Mouse (Mus musculus) MEL (cell line): ENCODE results near the gene Keap1. TPM values are rescaled to one million over a fixed set of nuclear protein-coding genes. Genes with fewer than 3 reads are reported as not detected.

Source experiments
- DNase-seq: peaks from one replicate; pipeline ENCODE4 v3.0.0; 2011; ENCODE audit warnings: low read depth, low spot score
- H3K27ac ChIP-seq: 2 replicates; pipeline ENCODE4 v1.5.1; 2012; ENCODE audit warnings: low read depth, mild to moderate bottlenecking, control low read depth, low read length, moderate library complexity; ENCODE audit not compliant: control insufficient read depth
- H3K27me3 ChIP-seq, 2 experiments: fragments of 150-350 bp in 1 of 2; sonication (generic) in 1 of 2; 2 replicates each; pipeline ENCODE4 v1.6.1; 2012; ENCODE audit warnings: low read length in 2 of 2, mild to moderate bottlenecking in 2 of 2, improper control_type of control experiment in 1 of 2, moderate library complexity in 1 of 2; ENCODE audit not compliant: insufficient read depth in 2 of 2, control insufficient read depth in 1 of 2
- H3K36me3 ChIP-seq, 2 experiments: 2 replicates each; pipeline ENCODE4 v1.6.1; 2012 to 2014; ENCODE audit warnings: low read length in 2 of 2, improper control_type of control experiment in 1 of 2, inconsistent platforms in 1 of 2, mild to moderate bottlenecking in 1 of 2; ENCODE audit not compliant: insufficient read depth in 2 of 2, control insufficient read depth in 1 of 2
- H3K4me1 ChIP-seq, 2 experiments: fragments of 150-350 bp in 1 of 2; sonication (generic) in 1 of 2; 2 replicates each; pipeline ENCODE4 v1.6.1; 2012; ENCODE audit warnings: low read length in 2 of 2, improper control_type of control experiment in 1 of 2, mild to moderate bottlenecking in 1 of 2; ENCODE audit not compliant: insufficient read depth in 2 of 2, control insufficient read depth in 1 of 2
- H3K4me3 ChIP-seq, 2 experiments: fragments of 150-350 bp in 1 of 2; sonication (generic) in 1 of 2; 2 replicates each; pipeline ENCODE4 v1.5.1; 2012; ENCODE audit warnings: low read depth in 2 of 2, low read length in 2 of 2, mild to moderate bottlenecking in 2 of 2, moderate library complexity in 2 of 2, control low read depth in 1 of 2, improper control_type of control experiment in 1 of 2; ENCODE audit not compliant: control insufficient read depth in 1 of 2, insufficient read depth in 1 of 2
- H3K79me2 ChIP-seq: 2 replicates; pipeline ENCODE4 v1.6.1; 2012; ENCODE audit warnings: mild to moderate bottlenecking, low read length, moderate library complexity; ENCODE audit not compliant: control insufficient read depth, poor library complexity, insufficient read depth
- H3K9ac ChIP-seq: 2 replicates; pipeline ENCODE4 v1.6.1; 2012; ENCODE audit warnings: low read depth, mild to moderate bottlenecking, control low read depth, low read length, moderate library complexity; ENCODE audit not compliant: control insufficient read depth, poor library complexity, severe bottlenecking
- H3K9me3 ChIP-seq: fragments of 150-350 bp; sonication (generic); replicated peaks from 2 replicates; pipeline ENCODE4 v1.6.1; 2012; ENCODE audit warnings: mild to moderate bottlenecking, low read length, improper control_type of control experiment, moderate library complexity; ENCODE audit not compliant: insufficient read depth
- BHLHE40 ChIP-seq: IDR thresholded peaks from 2 replicates; pipeline ENCODE4 v1.6.1; 2012; ENCODE audit warnings: low read depth, mild to moderate bottlenecking, inconsistent platforms, low read length, improper control_type of control experiment, borderline replicate concordance
- CHD1 ChIP-seq: IDR thresholded peaks from 2 replicates; pipeline ENCODE4 v1.6.1; 2012; ENCODE audit warnings: low read depth, mild to moderate bottlenecking, inconsistent platforms, low read length, improper control_type of control experiment
- CHD2 ChIP-seq: IDR thresholded peaks from 2 replicates; pipeline ENCODE4 v1.6.1; 2011; ENCODE audit warnings: low read length, improper control_type of control experiment
- CTCF ChIP-seq, 3 experiments: IDR thresholded peaks in 2 of 3; conservative IDR thresholded peaks in 1 of 3; 2 replicates each; pipeline ENCODE4 v1.5.1; 2011 to 2012; ENCODE audit warnings: low read length in 3 of 3, low read depth in 2 of 3, mild to moderate bottlenecking in 2 of 3, improper control_type of control experiment in 1 of 3, inconsistent platforms in 1 of 3, mixed read lengths in 1 of 3, moderate library complexity in 1 of 3; ENCODE audit not compliant: control insufficient read depth in 1 of 3, insufficient read depth in 1 of 3, poor library complexity in 1 of 3, severe bottlenecking in 1 of 3
- E2F4 ChIP-seq: IDR thresholded peaks from 2 replicates; pipeline ENCODE4 v1.6.1; 2011; ENCODE audit warnings: low read depth, low read length, improper control_type of control experiment, borderline replicate concordance
- ELF1 ChIP-seq: IDR thresholded peaks from 2 replicates; pipeline ENCODE4 v1.6.1; 2014; ENCODE audit warnings: low read depth, mild to moderate bottlenecking, inconsistent platforms, low read length, improper control_type of control experiment, moderate library complexity
- EP300 ChIP-seq, 2 experiments: IDR thresholded peaks; 2 replicates each; pipeline ENCODE4 v1.6.1; 2011; ENCODE audit warnings: improper control_type of control experiment in 2 of 2, low read length in 2 of 2, low read depth in 1 of 2, mild to moderate bottlenecking in 1 of 2
- ETS1 ChIP-seq: IDR thresholded peaks from 2 replicates; pipeline ENCODE4 v1.6.1; 2012; ENCODE audit warnings: low read depth, mild to moderate bottlenecking, inconsistent platforms, low read length, improper control_type of control experiment, moderate library complexity
- GABPA ChIP-seq: IDR thresholded peaks from 2 replicates; pipeline ENCODE4 v1.6.1; 2012; ENCODE audit warnings: low read depth, mild to moderate bottlenecking, inconsistent platforms, low read length, improper control_type of control experiment, moderate library complexity
- GATA1 ChIP-seq: IDR thresholded peaks from 2 replicates; pipeline ENCODE4 v1.6.1; 2011; ENCODE audit warnings: low read depth, low read length, improper control_type of control experiment
- HCFC1 ChIP-seq: IDR thresholded peaks from 2 replicates; pipeline ENCODE4 v1.6.1; 2012; ENCODE audit warnings: low read depth, mild to moderate bottlenecking, inconsistent platforms, low read length, improper control_type of control experiment, moderate library complexity
- JUND ChIP-seq: IDR thresholded peaks from 2 replicates; pipeline ENCODE4 v1.6.1; 2011; ENCODE audit warnings: low read depth, mild to moderate bottlenecking, improper control_type of control experiment, low read length
- KAT2A ChIP-seq: conservative IDR thresholded peaks from 2 replicates; pipeline ENCODE4 v1.6.1; 2012; ENCODE audit warnings: low read depth, low read length, improper control_type of control experiment, inconsistent platforms
- MAFK ChIP-seq: IDR thresholded peaks from 2 replicates; pipeline ENCODE4 v1.6.1; 2011; ENCODE audit warnings: low read depth, mild to moderate bottlenecking, low read length, improper control_type of control experiment, borderline replicate concordance
- MAZ ChIP-seq: IDR thresholded peaks from 2 replicates; pipeline ENCODE4 v1.6.1; 2012; ENCODE audit warnings: low read depth, mild to moderate bottlenecking, inconsistent platforms, low read length, improper control_type of control experiment
- MEF2A ChIP-seq: IDR thresholded peaks from 2 replicates; pipeline ENCODE4 v1.6.1; 2014; ENCODE audit warnings: low read depth, mild to moderate bottlenecking, inconsistent platforms, low read length, improper control_type of control experiment; ENCODE audit not compliant: poor library complexity, insufficient replicate concordance, severe bottlenecking; ENCODE audit errors: extremely low read depth
- MYB ChIP-seq: IDR thresholded peaks from 2 replicates; pipeline ENCODE4 v1.6.1; 2011; ENCODE audit warnings: mild to moderate bottlenecking, low read depth, low read length, improper control_type of control experiment
- MYC ChIP-seq: IDR thresholded peaks from 2 replicates; pipeline ENCODE4 v1.6.1; 2011; ENCODE audit warnings: low read depth, mild to moderate bottlenecking, low read length, improper control_type of control experiment, moderate library complexity
- NELFE ChIP-seq: IDR thresholded peaks from 2 replicates; pipeline ENCODE4 v1.6.1; 2011; ENCODE audit warnings: low read depth, low read length, improper control_type of control experiment
- NRF1 ChIP-seq: IDR thresholded peaks from 2 replicates; pipeline ENCODE4 v1.6.1; 2014; ENCODE audit warnings: low read depth, mild to moderate bottlenecking, inconsistent platforms, low read length, improper control_type of control experiment, moderate library complexity; ENCODE audit not compliant: poor library complexity, insufficient read depth, severe bottlenecking
- POLR2A ChIP-seq, 2 experiments: IDR thresholded peaks; 2 replicates each; pipeline ENCODE4 v1.6.1; 2011 to 2012; ENCODE audit warnings: low read length in 2 of 2, mild to moderate bottlenecking in 2 of 2, control low read depth in 1 of 2, improper control_type of control experiment in 1 of 2, low read depth in 1 of 2, moderate library complexity in 1 of 2; ENCODE audit not compliant: control insufficient read depth in 1 of 2, insufficient read depth in 1 of 2, poor library complexity in 1 of 2
- POLR2AphosphoS2 ChIP-seq: IDR thresholded peaks from 2 replicates; pipeline ENCODE4 v1.6.1; 2011; ENCODE audit warnings: low read length, improper control_type of control experiment
- POLR2AphosphoS5 ChIP-seq: IDR thresholded peaks from 2 replicates; pipeline ENCODE4 v1.6.1; 2012; ENCODE audit warnings: low read depth, borderline replicate concordance, mild to moderate bottlenecking, inconsistent platforms, low read length, moderate library complexity, mixed read lengths
- RAD21 ChIP-seq: IDR thresholded peaks from 2 replicates; pipeline ENCODE4 v1.6.1; 2011; ENCODE audit warnings: mild to moderate bottlenecking, low read depth, low read length, improper control_type of control experiment
- RCOR1 ChIP-seq: IDR thresholded peaks from 2 replicates; pipeline ENCODE4 v1.6.1; 2012; ENCODE audit warnings: low read depth, mild to moderate bottlenecking, inconsistent platforms, low read length, improper control_type of control experiment
- SIN3A ChIP-seq: IDR thresholded peaks from 2 replicates; pipeline ENCODE4 v1.6.1; 2012; ENCODE audit warnings: low read length, improper control_type of control experiment, inconsistent platforms
- SMC3 ChIP-seq: IDR thresholded peaks from 2 replicates; pipeline ENCODE4 v1.6.1; 2011; ENCODE audit warnings: low read depth, low read length, improper control_type of control experiment
- TAL1 ChIP-seq: IDR thresholded peaks from 2 replicates; pipeline ENCODE4 v1.6.1; 2012; ENCODE audit warnings: mild to moderate bottlenecking, inconsistent platforms, low read length, moderate library complexity, mixed read lengths
- TBP ChIP-seq: IDR thresholded peaks from 2 replicates; pipeline ENCODE4 v1.8.0; 2011; ENCODE audit warnings: low read depth, low read length, improper control_type of control experiment
- TCF12 ChIP-seq: IDR thresholded peaks from 2 replicates; pipeline ENCODE4 v1.6.1; 2014; ENCODE audit warnings: low read depth, mild to moderate bottlenecking, inconsistent platforms, low read length, improper control_type of control experiment, moderate library complexity
- UBTF ChIP-seq: IDR thresholded peaks from 2 replicates; pipeline ENCODE4 v1.6.1; 2012; ENCODE audit warnings: low read depth, mild to moderate bottlenecking, inconsistent platforms, low read length, improper control_type of control experiment, moderate library complexity, borderline replicate concordance; ENCODE audit not compliant: insufficient read depth
- USF2 ChIP-seq, 2 experiments: IDR thresholded peaks; 2 replicates each; pipeline ENCODE4 v1.6.1; 2011 to 2012; ENCODE audit warnings: improper control_type of control experiment in 2 of 2, low read length in 2 of 2, borderline replicate concordance in 1 of 2, inconsistent platforms in 1 of 2, low read depth in 1 of 2, mild to moderate bottlenecking in 1 of 2; ENCODE audit not compliant: insufficient read depth in 1 of 2
- ZC3H11A ChIP-seq: IDR thresholded peaks from 2 replicates; pipeline ENCODE4 v1.6.1; 2012; ENCODE audit warnings: low read depth, mild to moderate bottlenecking, inconsistent platforms, low read length, improper control_type of control experiment
- ZKSCAN1 ChIP-seq: IDR thresholded peaks from 2 replicates; pipeline ENCODE4 v1.6.1; 2012; ENCODE audit warnings: low read depth, mild to moderate bottlenecking, inconsistent platforms, low read length, improper control_type of control experiment, moderate library complexity
- ZMIZ1 ChIP-seq: IDR thresholded peaks from 2 replicates; pipeline ENCODE4 v1.6.1; 2012; ENCODE audit warnings: low read depth, mild to moderate bottlenecking, inconsistent platforms, low read length, improper control_type of control experiment, moderate library complexity
- ZNF384 ChIP-seq: IDR thresholded peaks from 2 replicates; pipeline ENCODE4 v1.6.1; 2012; ENCODE audit warnings: low read depth, mild to moderate bottlenecking, inconsistent platforms, low read length, improper control_type of control experiment
- polyA plus RNA-seq, 2 experiments: library from polyadenylated mRNA; stranded (reverse) in 1 of 2; unstranded in 1 of 2; fragments of >175 nt in 1 of 2; fragments of >200 nt in 1 of 2; gene quantifications; 2 replicates each; pipeline versions ENCODE4 v1.2.1 to v1.2.4; 2012; ENCODE audit warnings: low replicate concordance in 2 of 2, low read depth in 1 of 2; ENCODE audit not compliant: insufficient read length in 2 of 2, insufficient read depth in 1 of 2, missing spikeins in 1 of 2
- total RNA-seq: library from RNA; depleted of rRNA; stranded (reverse); fragments of 300-350 nt; gene quantifications from 2 replicates; pipeline ENCODE4 v1.2.3, GENCODE M21; 2012

The Keap1 gene
- total and polyA plus RNA-seq, 3 experiments = 67.5 to 174 (median 171) TPM

DNA sequence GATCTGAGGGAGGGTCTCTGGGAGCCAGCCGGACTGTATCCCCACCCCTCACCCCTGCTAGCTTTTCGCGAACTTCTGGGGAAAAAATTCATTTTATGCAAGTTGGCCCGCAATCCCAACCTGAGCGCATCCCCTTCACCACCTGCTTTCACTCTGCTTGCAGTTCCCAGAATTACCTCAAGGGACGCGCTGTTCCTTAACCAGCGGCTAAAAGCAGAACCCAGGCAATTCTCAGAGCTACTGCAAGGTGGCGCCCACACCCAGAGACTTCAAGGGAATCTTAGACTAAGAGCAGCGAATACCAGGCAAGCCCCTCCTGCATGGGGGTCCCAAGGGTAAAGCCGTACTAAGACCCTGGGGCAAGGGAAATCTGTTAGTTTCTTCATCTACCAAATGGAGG lies 2.2 kb upstream of the Keap1 start:
- H3K27me3 ChIP-seq = no peaks in the 10 kb centered on the region
- TF ChIP-seq POLR2AphosphoS5 (no peak), ZC3H11A (peak; percentile 91), JUND (no peak), SIN3A (peak; percentile 88; the same call in 1 of the 2 replicates), CHD1 (peak; percentile 29; the same call in 1 of the 2 replicates), RAD21 (peak; percentile 94), TBP (peak; percentile 81), TAL1 (no peak), CTCF (IDR thresholded peaks at IDR 0.05 in 2 of 3, conservative IDR thresholded peaks at IDR 0.05 in 1 of 3; ENCODE audit: control insufficient read depth in 1 of 3, insufficient read depth in 1 of 3, low read depth in 2 of 3, low read length in 3 of 3, poor library complexity in 1 of 3, severe bottlenecking in 1 of 3) (peak in 1 of 3 experiments; percentile 100; a peak in 3 of 6 replicates), CHD2 (no peak), NRF1 (0 out of 2 replicates have a peak, but pooled peaks have one; percentile 24), MAFK (no peak), E2F4 (no peak), ZNF384 (peak; percentile 83), GATA1 (no peak; the same call in 1 of the 2 replicates), USF2 (IDR thresholded peaks at IDR 0.05; ENCODE audit: borderline replicate concordance in 1 of 2, insufficient read depth in 1 of 2, low read depth in 1 of 2, low read length in 2 of 2) (no peak), MEF2A (no peak), RCOR1 (peak; percentile 59; the same call in 1 of the 2 replicates), POLR2A (IDR thresholded peaks at IDR 0.05; ENCODE audit: control insufficient read depth in 1 of 2, insufficient read depth in 1 of 2, low read depth in 1 of 2, low read length in 2 of 2, poor library complexity in 1 of 2) (peak in 1 of 2 experiments; percentile 43; a peak in 1 of 4 replicates), TCF12 (peak; percentile 60; the same call in 1 of the 2 replicates), MYB (no peak), POLR2AphosphoS2 (peak; percentile 67; the same call in 1 of the 2 replicates), GABPA (no peak), ZKSCAN1 (no peak), BHLHE40 (no peak), SMC3 (peak; percentile 98), NELFE (no peak), MYC (peak; percentile 82), UBTF (no peak), ZMIZ1 (no peak), HCFC1 (peak; percentile 73), MAZ (peak; percentile 77; the same call in 1 of the 2 replicates), KAT2A (no peak), ELF1 (peak; percentile 40; the same call in 1 of the 2 replicates), ETS1 (no peak; the same call in 1 of the 2 replicates), EP300 (IDR thresholded peaks at IDR 0.05; ENCODE audit: low read depth in 1 of 2, low read length in 2 of 2) (peak in 1 of 2 experiments; percentile 55; a peak in 1 of 4 replicates)

More for the DNA sequence above, 2.2 kb upstream of the Keap1 start:
- Histone ChIP-seq H3K4me3 (no peak overlapping the region), H3K9me3 (no peaks in the 10 kb centered on the region), H3K9ac (0 out of 2 replicates have a peak overlapping the region, but pooled peaks have one; percentile 7), H3K36me3 (peaks cover 4 to 16% of the 10 kb centered on the region in 2 experiments), H3K79me2 (peaks cover 31% of the 10 kb centered on the region), H3K27ac (no peak overlapping the region), H3K4me1 (peaks cover 12 to 23% of the 10 kb centered on the region in 2 experiments; a peak in 3 of 4 replicates)
- peak; percentile 100 for DNase-seq
